Mouse (Mus musculus): Measurements from ENCODE around the gene Oosp3.

Oosp3 gene

DNA sequence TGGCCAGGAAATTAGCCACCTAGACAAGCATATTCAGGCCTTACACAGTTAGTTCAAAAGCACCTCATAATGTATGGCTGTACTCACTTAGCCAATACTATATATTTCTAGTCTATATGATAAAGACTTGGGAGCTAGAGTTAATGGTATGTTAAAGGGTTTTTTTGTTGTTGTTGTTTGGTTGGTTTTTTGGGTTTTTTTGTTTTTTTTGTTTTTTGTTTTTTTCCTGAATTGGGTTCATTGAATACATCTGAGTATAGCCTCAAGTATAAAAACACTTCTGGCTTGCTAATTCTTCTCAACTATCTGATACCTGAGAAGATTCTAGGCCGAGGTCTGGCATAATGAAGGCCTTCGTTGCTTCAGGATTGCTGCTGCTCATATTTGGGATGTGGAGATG is at the start of gene Oosp3:
Gene Oosp3 (plus strand): TSS at position 301 of the 400 bp plus-strand sequence.
- no peak for DNase-seq (ENCODE audit: low spot score in 2 of 2)

DNA sequence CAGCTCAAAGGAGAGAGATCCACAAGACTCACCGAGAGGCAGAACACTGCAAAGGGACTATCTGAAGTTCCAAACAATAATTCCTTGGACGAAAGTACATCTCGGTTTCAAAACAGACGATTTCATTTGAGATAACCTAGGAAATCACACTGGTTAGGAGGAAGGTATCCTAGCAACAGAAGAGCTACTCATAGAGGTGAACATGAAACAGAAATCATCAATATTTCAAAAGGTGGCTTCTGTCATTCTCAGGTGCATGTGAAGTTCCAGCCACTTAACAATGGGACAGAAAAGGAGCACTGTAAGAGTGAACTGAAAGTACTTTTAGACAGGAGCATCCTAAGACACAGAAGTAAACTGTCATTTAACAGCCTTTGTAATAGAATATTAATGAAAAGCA is 47.3 kb upstream of the Oosp3 start:
- no peak for DNase-seq (ENCODE audit: low spot score in 2 of 2)

DNA sequence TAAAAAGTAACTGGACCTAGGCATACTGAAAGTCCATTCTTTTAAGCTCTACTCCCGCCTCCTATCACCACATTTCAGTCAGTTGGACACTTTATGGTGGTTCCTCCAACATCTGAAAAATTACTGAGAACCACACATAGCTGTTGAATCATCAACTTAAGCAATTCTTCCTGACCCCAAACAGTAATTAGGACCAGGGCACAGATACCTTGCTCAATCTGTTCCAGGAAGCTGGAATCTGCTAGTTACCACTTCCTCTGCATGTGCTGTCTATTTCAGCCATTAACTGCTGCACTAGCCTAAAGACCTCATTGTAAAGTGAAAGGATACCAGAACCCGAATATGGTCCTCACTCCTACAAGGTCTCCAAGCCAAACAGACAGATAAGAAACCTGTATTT is 37.7 kb upstream of the Oosp3 start:
- DNase-seq (ENCODE audit: low spot score in 2 of 2) = no peak

DNA sequence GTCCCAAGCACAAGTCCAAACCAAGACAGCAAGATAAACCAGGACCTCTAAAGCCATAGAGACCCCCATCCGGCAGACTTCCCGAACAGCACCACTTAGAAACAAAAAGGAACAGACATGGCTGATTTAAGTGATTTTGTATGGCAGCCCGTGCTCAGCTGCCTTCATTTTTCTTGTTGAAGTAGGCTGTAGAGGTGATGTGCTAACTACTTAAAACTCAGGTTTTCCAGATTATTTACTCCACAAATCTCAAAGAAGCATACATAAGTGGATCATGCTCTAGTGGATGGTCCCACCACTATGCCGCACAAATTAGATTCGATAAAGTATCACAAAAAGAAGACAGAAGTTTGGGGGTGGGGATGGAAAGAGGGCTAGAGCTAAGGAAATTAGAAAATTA is 36.4 kb upstream of the Oosp3 start, which contains the start of gene Oosp2:
Gene Oosp2 (minus strand): TSS at position 101 of the 400 bp plus-strand sequence.
- no peak for DNase-seq (ENCODE audit: low spot score in 2 of 2)

DNA sequence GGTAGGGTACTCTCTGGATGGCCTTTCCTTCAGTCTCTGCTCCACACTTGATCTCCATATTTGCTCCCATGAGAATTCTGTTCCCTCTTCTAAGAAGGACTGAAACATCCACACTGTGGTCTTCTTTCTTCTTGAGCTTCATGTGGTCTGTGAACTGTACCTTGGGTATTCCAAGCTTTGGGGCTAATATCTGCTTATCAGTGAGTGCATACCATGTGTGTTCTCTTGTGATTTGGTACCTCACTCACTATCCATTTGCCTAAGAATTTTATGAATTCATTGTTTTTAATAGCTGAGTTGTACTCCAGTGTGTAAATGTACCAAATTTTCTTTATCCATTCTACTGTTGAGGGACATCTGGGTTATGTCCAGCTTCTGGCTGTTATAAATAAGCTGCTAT is 35.3 kb upstream of the Oosp3 start:
- DNase-seq (ENCODE audit: low spot score in 2 of 2) = no peak

DNA sequence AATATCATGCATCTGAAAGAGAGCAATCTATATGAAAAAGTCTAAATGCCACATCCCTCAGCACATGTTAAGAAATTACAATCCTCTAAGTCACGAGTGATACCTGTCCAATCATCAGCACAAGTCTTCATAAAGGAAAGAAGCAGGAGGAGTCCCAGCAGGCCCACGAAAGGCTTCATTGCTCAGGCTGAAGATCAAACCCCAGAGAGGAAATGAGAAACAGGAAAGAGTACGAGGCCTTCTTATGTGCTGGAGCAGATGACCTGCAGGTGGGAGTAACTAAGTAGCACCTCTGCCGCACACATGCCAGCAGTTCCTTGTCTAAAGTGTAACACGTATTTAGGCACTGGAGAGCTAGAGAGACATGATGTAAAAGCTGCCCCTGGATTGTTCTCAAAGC is 6.0 kb upstream of the Oosp3 start, which contains the start of gene Oosp1:
Gene Oosp1 (minus strand): TSS at position 312 of the 400 bp plus-strand sequence.
- no peak for DNase-seq (ENCODE audit: low spot score in 2 of 2)

DNA sequence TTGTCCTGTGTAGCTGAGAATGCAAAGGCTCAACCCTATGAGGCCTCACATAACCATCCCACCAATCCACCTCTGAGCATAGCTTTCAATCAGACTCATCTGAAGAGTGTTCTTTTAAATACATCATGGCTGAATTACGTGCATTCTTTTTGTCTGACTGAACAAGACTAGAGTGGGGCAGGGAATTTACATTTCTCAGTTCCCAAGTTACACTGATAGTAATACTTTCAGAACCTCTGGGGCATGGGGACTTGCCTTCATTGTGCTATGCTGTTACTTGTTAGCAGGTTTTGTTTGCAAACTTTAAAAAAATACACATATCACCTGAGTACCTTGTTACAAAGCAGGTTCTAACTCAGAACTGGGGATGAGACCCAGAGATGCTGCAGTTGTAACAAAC is 5.4 kb upstream of the Oosp3 start:
- DNase-seq (ENCODE audit: low spot score in 2 of 2) = no peak

DNA sequence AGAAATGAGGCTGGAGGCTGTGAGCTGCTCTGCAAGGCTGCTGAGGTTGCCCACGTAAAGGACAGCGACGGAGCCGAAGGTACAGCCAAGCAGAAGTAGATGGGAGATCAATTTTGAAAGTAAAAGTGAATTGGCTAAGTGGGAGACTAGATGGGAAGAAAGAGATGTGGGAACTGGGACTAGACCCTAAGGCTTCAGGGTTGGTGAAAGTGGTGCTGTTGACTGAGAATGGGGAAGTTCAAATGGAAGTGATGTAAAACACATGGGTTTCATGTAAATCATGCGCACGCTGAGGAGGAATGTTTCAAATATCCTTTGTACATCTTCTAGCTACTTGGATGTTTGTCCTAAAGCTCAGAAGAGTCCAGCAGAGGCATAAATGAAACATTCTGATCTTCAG is 1.5 kb downstream of the Oosp3 start:
- DNase-seq (ENCODE audit: low spot score in 2 of 2) = no peak

DNA sequence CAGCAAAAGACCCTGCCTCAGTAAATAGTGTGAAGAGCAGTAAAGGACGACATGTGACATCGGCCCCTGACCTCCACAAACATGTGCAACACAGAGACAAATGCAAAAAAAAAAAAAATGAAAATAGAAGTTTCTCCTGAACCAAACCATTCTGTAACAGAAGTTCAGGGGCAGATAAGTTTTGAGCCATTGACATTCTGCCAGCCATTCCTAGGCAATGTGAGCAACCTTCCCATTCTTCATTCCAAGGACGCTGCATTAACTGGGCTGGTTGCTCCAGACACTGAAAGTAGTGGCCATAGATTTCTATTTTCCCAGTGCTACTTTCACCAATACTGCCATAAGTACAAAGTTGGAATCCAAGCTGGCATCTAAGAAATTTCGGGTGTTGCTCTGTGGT is 15.6 kb downstream of the Oosp3 start:
- DNase-seq (ENCODE audit: low spot score in 2 of 2) = no peak

DNA sequence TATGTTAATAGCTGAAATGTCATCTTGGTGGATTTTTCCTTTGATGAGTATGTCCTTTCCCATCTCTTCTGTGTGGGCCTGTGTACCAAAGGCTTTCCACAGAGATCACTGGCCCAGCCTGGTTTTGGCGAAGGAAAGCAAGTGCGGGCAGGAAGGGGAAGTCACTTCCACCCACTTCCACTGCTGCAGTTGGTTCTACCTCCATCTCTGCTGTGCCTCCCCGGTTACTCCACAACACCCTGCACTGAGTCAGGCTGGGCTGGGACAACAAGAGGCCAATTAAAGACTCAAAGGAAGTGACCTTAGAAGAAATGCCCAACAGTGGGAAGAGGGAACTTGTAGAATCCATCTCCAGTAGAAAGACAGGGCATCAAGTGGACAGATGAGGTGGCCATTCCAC is 23.2 kb downstream of the Oosp3 start:
- DNase-seq (ENCODE audit: low spot score in 2 of 2) = no peak

DNA sequence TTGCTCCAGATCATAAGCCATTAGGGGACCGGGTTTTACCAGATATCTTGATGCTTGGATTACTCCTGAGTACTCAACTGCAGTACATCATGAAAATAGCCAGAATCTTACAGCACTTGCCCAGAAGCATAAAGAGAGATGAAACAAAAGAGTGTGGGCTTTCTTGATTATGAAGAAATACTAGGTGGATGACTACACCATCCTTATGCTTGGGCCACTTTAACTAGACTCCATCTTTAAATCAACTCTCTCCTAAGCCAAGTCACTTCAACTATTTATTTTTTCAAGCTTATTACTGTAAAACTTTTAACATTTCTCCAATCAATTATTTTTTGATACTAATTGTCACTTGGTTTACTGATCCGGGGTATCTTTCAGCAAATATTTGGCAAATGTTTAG is 27.0 kb downstream of the Oosp3 start:
- no peak for DNase-seq (ENCODE audit: low spot score in 2 of 2)

DNA sequence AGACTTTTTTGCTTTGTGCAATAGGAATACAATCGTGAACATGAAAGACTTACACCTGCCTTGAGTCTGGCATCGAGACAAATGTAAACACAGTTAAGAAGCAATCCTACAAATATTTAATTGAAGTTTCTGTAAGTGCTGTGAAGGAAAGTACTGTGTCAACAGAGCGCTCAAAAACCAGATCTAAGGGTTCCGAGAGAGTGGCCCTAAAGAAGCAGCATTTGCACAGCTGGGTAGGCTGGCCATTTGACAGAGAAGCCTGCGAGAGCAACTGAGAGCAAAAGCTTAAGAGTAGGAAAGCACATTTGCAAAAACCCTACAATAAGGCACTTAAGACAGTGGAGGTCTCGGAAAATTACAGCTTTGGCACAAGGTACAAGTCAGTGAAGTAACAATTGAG is 27.4 kb downstream of the Oosp3 start:
- DNase-seq (ENCODE audit: low spot score in 2 of 2) = no peak

DNA sequence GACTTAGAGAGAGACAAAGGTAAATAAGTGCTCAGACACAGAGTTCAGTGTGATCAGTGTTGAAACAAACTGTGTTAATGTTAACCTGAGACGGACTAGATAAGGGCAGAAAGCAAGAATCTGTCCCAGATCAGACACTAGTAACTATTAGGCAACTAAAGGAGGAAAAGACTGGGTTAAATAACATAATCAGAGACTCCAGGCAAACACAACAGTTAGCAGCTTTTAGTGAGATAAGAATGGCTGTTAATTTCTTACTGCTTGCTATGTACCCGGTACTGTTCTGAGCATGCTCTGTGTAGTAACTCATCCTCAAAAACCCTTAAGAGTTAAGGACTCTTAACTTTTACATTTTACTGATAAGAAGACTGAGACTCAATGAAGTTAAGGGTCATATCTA is 29.1 kb downstream of the Oosp3 start:
- no peak for DNase-seq (ENCODE audit: low spot score in 2 of 2)

DNA sequence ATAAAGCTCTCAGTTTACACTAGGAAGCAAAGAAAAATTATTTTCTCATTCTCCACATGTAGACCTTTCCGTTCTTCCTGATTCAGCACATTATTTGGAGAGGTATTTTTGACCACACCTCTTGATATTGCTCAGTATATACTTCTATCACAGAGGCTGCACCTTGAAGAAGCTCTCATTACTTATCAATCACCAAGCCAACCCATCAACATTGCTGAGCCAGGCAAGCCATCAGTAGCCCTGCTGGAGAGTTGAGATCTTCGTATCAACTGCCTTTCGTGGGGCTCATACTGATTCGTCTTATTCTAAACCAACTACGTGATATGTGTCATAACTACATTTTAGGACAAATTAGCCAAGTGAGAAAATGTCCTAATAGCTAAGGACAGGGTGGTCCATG is 30.4 kb downstream of the Oosp3 start:
- no peak for DNase-seq (ENCODE audit: low spot score in 2 of 2)

DNA sequence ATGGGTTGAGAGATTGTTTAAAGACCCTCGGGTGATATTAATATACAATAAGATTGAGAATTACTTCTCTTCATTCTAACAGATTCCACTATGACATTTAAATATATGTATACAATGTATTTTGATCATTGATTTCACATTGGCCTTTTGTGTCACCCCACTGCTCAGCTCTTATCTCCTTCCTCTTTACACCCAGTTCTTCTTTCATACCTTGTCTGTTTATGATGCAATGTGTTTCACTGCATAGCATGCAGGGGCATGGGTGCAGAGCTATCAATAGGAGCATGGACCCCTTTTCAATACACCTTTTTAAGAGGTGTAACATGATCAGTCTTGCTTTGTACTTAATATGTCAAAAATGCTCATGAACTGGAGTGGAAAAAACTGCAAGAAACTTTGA is 33.4 kb downstream of the Oosp3 start:
- no peak for DNase-seq (ENCODE audit: low spot score in 2 of 2)

DNA sequence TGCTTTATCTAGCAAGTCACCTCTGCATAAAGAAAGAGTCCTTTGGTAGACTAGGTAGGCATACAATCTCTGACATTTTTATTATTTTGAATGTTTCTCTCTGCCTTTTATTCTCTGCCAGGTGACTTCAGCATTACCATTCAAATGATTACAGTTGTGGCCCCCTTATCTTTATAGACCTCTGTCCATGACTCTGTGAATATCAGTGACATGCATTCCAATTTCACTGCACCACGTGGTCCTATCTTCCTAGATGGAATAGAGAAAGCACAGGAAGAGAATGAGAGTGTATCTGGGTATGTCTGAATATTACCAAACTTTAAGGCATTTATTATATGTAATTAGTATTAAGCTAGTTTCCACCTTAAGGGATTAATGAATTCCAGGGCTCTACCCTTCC is 39.6 kb downstream of the Oosp3 start:
- DNase-seq (ENCODE audit: low spot score in 2 of 2) = no peak

DNA sequence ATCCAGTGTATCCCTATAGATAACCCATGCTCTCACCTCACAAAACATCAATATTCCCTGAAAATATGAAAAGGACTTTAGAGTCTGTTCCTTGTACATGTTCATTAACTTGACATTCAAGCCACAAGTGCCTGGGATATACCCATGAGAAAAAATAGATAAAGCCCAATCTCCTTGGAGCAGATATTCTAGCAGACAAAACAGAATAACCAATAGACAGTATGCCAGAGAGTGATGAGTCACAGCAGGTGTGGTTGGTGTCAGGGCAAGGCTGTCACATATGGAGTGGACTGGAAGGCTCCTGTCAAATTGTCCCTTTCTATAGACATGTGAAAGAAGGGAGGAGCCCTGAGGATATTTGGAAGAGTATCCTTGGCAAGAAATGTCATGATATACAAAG is 48.8 kb downstream of the Oosp3 start:
- no peak for DNase-seq (ENCODE audit: low spot score in 2 of 2)

DNA sequence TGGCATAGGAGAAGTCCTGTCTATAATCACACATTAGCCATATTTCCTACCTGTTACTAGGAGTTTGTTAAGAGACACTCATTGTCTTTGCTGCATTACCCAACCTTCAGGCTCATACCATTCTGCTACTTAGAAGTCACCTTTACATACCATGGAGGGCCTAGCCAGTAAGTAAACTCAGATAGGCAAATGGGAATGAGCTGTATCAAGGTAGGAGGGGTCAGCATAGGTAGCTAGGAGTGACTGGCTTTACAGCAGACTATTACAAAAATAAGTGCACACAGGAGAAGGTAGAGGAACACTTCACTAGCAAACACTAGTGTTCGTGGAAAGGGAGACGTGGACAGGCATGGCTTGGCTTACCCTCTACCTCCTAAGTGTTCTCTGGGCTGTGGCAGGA is 50.4 kb downstream of the Oosp3 start, which contains the start of gene Gif:
Gene Gif (plus strand): TSS at position 257 of the 400 bp plus-strand sequence.
- no peak for DNase-seq (ENCODE audit: low spot score in 2 of 2)
